Mouse (Mus musculus) stomach, postnatal 0 days (tissue): ENCODE results near the gene Zmynd8. TPM values are rescaled to one million over a fixed set of nuclear protein-coding genes. Genes with fewer than 3 reads are reported as not detected.

Experiments used
- ATAC-seq: fragments of 200-750 bp; cut with Nextera tagmentation; 2 replicates; pipeline ENCODE4 v1.8.0; 2017; ENCODE audit not compliant: low FRiP score, low TSS enrichment
- DNase-seq: peaks from one replicate; pipeline ENCODE4 v3.0.0-alpha.2; 2016; ENCODE audit warnings: low spot score
- H3K27ac ChIP-seq: fragments of 300-500 bp; sonication (generic); replicated peaks from 2 replicates; pipeline ENCODE4 v1.5.1; 2014; ENCODE audit warnings: mild to moderate bottlenecking, control low read depth
- H3K27me3 ChIP-seq: fragments of 300-500 bp; sonication (generic); 2 replicates; pipeline ENCODE4 v1.6.1; 2014; ENCODE audit warnings: low read length; ENCODE audit not compliant: control insufficient read depth, insufficient read depth
- H3K36me3 ChIP-seq: fragments of 300-500 bp; sonication (generic); 2 replicates; pipeline ENCODE4 v1.6.1; 2014; ENCODE audit warnings: low read length, mixed read lengths; ENCODE audit not compliant: control insufficient read depth, insufficient read depth
- H3K4me1 ChIP-seq: fragments of 300-500 bp; sonication (generic); replicated peaks from 2 replicates; pipeline ENCODE4 v1.6.1; 2014; ENCODE audit warnings: antibody characterized with exemption; ENCODE audit not compliant: control insufficient read depth, insufficient read depth
- H3K4me2 ChIP-seq: fragments of 300-500 bp; sonication (generic); replicated peaks from 2 replicates; pipeline ENCODE4 v1.6.1; 2014; ENCODE audit warnings: low read depth, mild to moderate bottlenecking, control low read depth, moderate library complexity
- H3K4me3 ChIP-seq: fragments of 300-500 bp; sonication (generic); 2 replicates; pipeline ENCODE4 v1.5.1; 2014; ENCODE audit warnings: low read depth, low read length, control low read depth
- H3K9ac ChIP-seq: fragments of 300-500 bp; sonication (generic); 2 replicates; pipeline ENCODE4 v1.6.1; 2014; ENCODE audit warnings: mild to moderate bottlenecking, low read length, control low read depth, mixed read lengths
- H3K9me3 ChIP-seq: fragments of 300-500 bp; sonication (generic); 2 replicates; pipeline ENCODE4 v1.6.1; 2016; ENCODE audit warnings: low read length; ENCODE audit not compliant: control insufficient read depth
- CTCF ChIP-seq: IDR thresholded peaks from 2 replicates; pipeline ENCODE4 v1.5.1; 2016; ENCODE audit warnings: antibody characterized with exemption, low read depth, mild to moderate bottlenecking, moderate library complexity
- EP300 ChIP-seq: optimal IDR thresholded peaks from 2 replicates; pipeline ENCODE3; 2016; ENCODE audit warnings: antibody characterized with exemption
- WGBS: fragments of 180-500 bp; shearing (Covaris S2); extraction: QIAGEN DNeasy Blood & Tissue Kit; methylation state at CpG from one replicate; pipeline ENCODE4 v1.1.7; 2014; 5-methylcytosine and 5-hydroxymethylcytosine counted together
- polyA plus RNA-seq: library from polyadenylated mRNA; unstranded; fragments of >200 nt; fragmentation: Nextera tagmentation; extraction: Ambion mirVana; gene quantifications from 2 replicates; pipeline ENCODE4 v1.2.1, GENCODE M21; 2015

Gene Zmynd8
- polyA plus RNA-seq, 1 experiment from 2014 or later, result 29.7 TPM

DNA sequence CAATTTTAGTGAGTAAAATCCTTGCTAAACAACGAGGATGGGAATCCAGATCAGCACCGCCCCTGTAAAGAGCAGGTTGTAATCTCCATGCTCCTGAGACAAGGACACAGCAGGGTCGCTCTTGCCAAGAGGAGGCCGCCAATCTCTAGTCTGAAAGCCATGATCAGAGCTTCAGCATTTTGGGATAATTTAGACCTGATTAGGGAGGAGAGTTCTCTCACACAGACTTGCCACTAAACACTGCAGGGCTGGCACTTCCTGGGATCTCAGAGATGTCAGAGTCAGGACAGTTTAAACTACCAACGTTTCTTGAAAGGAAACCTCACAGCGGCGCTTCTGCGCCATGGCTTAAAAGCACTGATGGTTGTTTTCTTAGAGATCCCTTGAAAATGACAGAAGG is 32.4 kb downstream of the Zmynd8 start:
- no peaks in the 10 kb centered on the region for H3K9me3 ChIP-seq
- TF ChIP-seq EP300, result no peak
- no peak for TF ChIP-seq CTCF
- no peak overlapping the region for H3K4me2 ChIP-seq
- H3K27me3 ChIP-seq, result no peaks in the 10 kb centered on the region
- H3K4me3 ChIP-seq, result no peak overlapping the region
- no peak for ATAC-seq
- peak overlapping the region; percentile 85 for H3K27ac ChIP-seq
- WGBS, result 54% methylated on average over 8 of the region's 8 CpGs
- DNase-seq, result no peak
- no peaks in the 10 kb centered on the region; the same call in none of the 2 replicates for H3K36me3 ChIP-seq
- H3K4me1 ChIP-seq, result peaks cover 14% of the 10 kb centered on the region
- H3K9ac ChIP-seq, result no peak overlapping the region

DNA sequence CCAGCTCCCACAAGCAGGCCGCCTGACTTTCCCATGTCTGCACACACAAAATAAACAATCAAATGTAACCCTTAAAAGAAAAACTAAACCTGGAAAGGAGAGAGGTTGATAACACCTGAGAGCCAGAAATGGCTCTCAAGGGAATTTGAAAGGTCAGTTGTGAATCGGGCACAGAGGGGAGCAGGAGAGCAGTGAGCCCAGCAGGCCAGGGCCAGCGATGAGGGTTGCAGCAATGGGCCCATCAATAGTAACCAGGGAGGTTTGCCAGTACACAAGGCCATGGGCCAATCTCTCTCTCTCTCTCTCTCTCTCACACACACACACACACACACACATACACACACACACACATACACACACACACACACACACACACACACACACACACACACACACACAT is 34.0 kb downstream of the Zmynd8 start:
- DNase-seq (no peak), ATAC-seq (no peak)
- no peaks in the 10 kb centered on the region for H3K27me3 ChIP-seq
- H3K9ac ChIP-seq, result no peak overlapping the region
- no peak for TF ChIP-seq EP300
- TF ChIP-seq CTCF, result no peak
- H3K4me1 ChIP-seq, result peaks cover 16% of the 10 kb centered on the region
- H3K36me3 ChIP-seq, result no peaks in the 10 kb centered on the region
- no peak overlapping the region for H3K4me3 ChIP-seq
- WGBS, result 58% methylated on average over 3 of the region's 3 CpGs
- H3K27ac ChIP-seq, result peak overlapping the region; percentile 56
- H3K4me2 ChIP-seq, result no peak overlapping the region
- H3K9me3 ChIP-seq, result no peaks in the 10 kb centered on the region

DNA sequence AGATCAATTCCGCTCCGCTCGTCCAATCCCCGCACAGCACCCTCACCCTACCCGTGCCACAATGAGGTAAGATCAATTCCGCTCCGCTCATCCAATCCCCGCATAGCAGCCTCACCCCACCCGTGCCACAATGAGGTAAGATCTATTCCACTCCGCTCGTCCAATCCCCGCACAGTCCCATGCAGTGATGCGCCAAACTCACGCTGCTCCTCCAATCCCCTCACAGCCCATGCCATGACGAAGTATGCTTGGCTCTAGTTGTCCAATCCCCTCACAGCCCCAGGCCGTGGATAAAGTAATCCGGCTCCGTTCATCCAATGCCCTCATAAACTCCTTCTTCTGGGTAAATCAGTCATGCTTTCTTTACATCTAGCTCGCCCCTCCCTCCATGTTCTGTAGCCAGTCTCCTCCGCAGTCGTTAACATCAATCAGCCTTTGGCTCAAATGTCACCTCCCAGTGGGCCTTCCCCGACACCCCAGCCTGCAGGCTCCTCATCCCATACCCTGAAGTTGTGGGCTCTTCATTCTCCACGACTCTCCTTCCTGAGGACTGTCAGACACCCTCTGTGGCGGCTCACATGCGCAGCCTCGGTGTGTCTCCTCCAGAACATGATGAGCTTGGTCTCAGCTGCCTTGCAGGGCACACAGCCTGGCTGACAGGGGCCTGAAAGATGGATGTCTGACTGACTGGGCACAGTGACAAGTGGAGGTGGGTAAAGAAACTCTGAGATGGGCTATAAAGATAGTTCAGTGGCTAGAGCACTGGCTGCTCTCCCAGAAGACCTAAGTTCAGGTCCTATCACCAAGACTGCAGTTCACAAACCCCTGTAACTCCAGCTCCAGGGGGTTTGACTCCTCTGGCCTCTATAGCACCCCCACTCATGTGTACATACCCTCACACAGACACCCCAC is 36.9 kb downstream of the Zmynd8 start:
- no peak overlapping the region for H3K4me2 ChIP-seq
- WGBS, result 79% methylated on average over 26 of the region's 26 CpGs
- ATAC-seq (no peak), DNase-seq (no peak)
- no peaks in the 10 kb centered on the region for H3K36me3 ChIP-seq
- no peak overlapping the region for H3K9ac ChIP-seq
- H3K9me3 ChIP-seq, result no peaks in the 10 kb centered on the region
- H3K4me1 ChIP-seq, result peaks cover 23% of the 10 kb centered on the region
- peak overlapping the region; percentile 58; the same call in 1 of the 2 replicates for H3K27ac ChIP-seq
- no peak overlapping the region for H3K4me3 ChIP-seq
- H3K27me3 ChIP-seq, result no peaks in the 10 kb centered on the region
- no peak for TF ChIP-seq EP300
- no peak for TF ChIP-seq CTCF

DNA sequence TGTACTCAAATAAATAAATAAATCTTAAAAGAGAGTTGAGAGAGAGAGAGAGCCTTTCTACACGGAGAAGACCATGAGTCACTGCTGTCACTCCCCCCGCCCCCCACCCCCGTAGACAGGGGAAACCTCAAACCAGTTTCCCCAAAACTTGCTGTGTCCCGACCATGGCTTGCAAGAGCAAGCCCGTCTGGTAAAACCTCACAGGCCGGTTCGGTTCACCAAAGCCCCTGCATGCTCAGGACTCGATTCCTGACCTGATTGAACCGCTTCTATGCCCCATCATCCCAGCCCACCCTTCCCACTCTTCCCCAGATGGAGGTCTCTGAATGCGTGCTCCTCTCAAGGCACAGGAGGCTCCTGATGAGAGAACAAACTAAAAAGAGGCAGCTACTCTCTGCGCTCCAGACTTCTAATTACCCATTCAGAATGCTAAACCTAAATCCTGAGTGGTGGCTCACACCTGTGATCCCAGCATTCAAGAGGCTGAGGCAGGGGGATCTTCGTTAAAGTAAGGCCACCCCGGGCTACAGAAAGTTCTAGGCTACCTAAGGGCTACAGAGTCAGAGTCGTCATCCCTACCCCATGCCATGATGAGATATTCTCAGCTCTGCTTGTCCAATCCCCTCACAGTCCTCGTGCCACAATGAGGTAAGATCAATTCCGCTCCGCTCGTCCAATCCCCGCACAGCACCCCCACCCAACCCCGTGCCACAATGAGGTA is 37.7 kb downstream of the Zmynd8 start:
- Histone ChIP-seq H3K27ac (peak overlapping the region; percentile 58; the same call in 1 of the 2 replicates), H3K4me1 (peaks cover 30% of the 10 kb centered on the region), H3K9ac (no peak overlapping the region), H3K4me2 (no peak overlapping the region), H3K27me3 (no peaks in the 10 kb centered on the region), H3K9me3 (no peaks in the 10 kb centered on the region), H3K4me3 (no peak overlapping the region), H3K36me3 (no peaks in the 10 kb centered on the region)
- DNase-seq, result no peak
- WGBS, result 86% methylated on average over 20 of the region's 20 CpGs
- no peak for TF ChIP-seq EP300
- TF ChIP-seq CTCF, result no peak
- ATAC-seq, result no peak

DNA sequence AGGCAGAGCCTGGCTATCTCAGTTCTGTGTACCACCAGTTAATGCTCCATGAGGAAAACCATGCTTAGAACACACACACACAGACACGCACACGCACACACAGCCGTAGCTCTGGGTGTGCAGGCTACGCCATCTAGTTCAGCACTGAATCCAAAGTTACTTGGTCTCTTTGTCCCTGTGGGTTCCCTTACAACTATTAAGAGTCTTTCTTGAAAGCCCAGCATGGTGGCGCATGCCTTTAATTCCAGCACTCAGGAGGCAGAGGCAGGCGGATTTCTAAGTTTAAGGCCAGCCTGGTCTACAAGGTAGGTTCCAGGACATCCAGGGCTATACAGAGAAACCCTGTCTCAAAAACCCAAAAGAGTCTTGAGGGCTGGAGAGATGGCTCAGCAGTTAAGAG is 38.4 kb downstream of the Zmynd8 start:
- no peak for ATAC-seq
- Histone ChIP-seq H3K4me3 (no peak overlapping the region), H3K4me1 (peaks cover 33% of the 10 kb centered on the region), H3K4me2 (no peak overlapping the region), H3K9me3 (no peaks in the 10 kb centered on the region), H3K9ac (no peak overlapping the region), H3K27me3 (no peaks in the 10 kb centered on the region), H3K36me3 (no peaks in the 10 kb centered on the region), H3K27ac (peak overlapping the region; percentile 99; the same call in 1 of the 2 replicates)
- no peak for DNase-seq
- TF ChIP-seq EP300, result no peak
- WGBS, result 91% methylated on average over 6 of the region's 6 CpGs
